Mouse (Mus musculus) kidney, embryonic 16.5 days (tissue): Measurements from ENCODE around the gene Ing1. TPM values are rescaled to one million over a fixed set of nuclear protein-coding genes. Genes with fewer than 3 reads are reported as not detected.
A peak's percentile ranks its signal among the peaks of the same experiment; 100 is the strongest.

Source experiments
- ATAC-seq: fragments of 200-750 bp; cut with Nextera tagmentation; 2 replicates; pipeline ENCODE4 v1.8.0; 2017; ENCODE audit warnings: moderate TSS enrichment; ENCODE audit not compliant: low FRiP score, low TSS enrichment
- H3K27ac ChIP-seq: fragments of 300-500 bp; sonication (generic); 2 replicates; pipeline ENCODE4 v1.5.1; 2014; ENCODE audit warnings: low read length
- H3K27me3 ChIP-seq: fragments of 300-500 bp; sonication (generic); 2 replicates; pipeline ENCODE4 v1.6.1; 2014; ENCODE audit warnings: low read length, control low read depth, mixed read lengths; ENCODE audit not compliant: insufficient read depth
- H3K36me3 ChIP-seq: fragments of 300-500 bp; sonication (generic); 2 replicates; pipeline ENCODE4 v1.6.1; 2014; ENCODE audit warnings: low read length, control low read depth, mixed read lengths; ENCODE audit not compliant: insufficient read depth
- H3K4me1 ChIP-seq: fragments of 300-500 bp; sonication (generic); 2 replicates; pipeline ENCODE4 v1.6.1; 2014; ENCODE audit warnings: low read length, control low read depth, mixed read lengths; ENCODE audit not compliant: insufficient read depth
- H3K4me2 ChIP-seq: fragments of 300-500 bp; sonication (generic); replicated peaks from 2 replicates; pipeline ENCODE4 v1.6.1; 2014; ENCODE audit warnings: low read depth, low read length
- H3K4me3 ChIP-seq: fragments of 300-500 bp; sonication (generic); 2 replicates; pipeline ENCODE4 v1.5.1; 2014; ENCODE audit warnings: mild to moderate bottlenecking, low read length
- H3K9ac ChIP-seq: fragments of 300-500 bp; sonication (generic); replicated peaks from 2 replicates; pipeline ENCODE4 v1.6.1; 2014; ENCODE audit warnings: low read length
- H3K9me3 ChIP-seq: fragments of 300-500 bp; sonication (generic); 2 replicates; pipeline ENCODE4 v1.6.1; 2016; ENCODE audit warnings: low read length, control low read depth
- WGBS: fragments of 180-500 bp; shearing (Covaris S2); extraction: QIAGEN DNeasy Blood & Tissue Kit; methylation state at CpG from one replicate; pipeline ENCODE4 v1.1.7; 2014; 5-methylcytosine and 5-hydroxymethylcytosine counted together
- polyA plus RNA-seq: library from polyadenylated mRNA; unstranded; fragments of >200 nt; fragmentation: Nextera tagmentation; extraction: Ambion mirVana; gene quantifications from 2 replicates; pipeline ENCODE4 v1.2.1, GENCODE M21; 2015

The Ing1 gene
- polyA plus RNA-seq, 1 experiment from 2014 or later: 37.9 TPM

DNA sequence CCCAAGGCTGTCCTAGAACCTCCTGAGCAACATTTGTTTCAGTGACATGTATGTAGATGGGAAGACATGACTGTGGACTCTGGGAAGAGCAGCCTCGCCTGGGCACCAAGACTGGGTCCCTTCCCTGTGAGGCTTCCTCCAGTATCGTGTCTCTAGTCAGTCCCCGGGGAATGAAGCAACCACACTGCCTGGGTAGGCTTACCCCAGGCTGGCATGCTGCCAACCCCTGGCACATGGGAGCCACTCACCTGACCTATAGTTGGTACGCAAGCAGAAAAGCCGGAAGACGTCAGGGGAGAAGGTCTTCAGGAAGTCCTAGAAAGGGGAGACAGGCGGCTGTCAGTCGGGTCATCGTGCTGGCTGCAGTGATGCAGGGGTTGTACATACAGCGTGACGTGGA is 36.7 kb upstream of the Ing1 start:
- 90% methylated on average over 11 of the region's 11 CpGs for WGBS
- Histone ChIP-seq H3K4me1 (no peaks in the 10 kb centered on the region), H3K9ac (no peak overlapping the region), H3K9me3 (no peaks in the 10 kb centered on the region), H3K27ac (no peak overlapping the region), H3K36me3 (peaks cover 38% of the 10 kb centered on the region), H3K27me3 (no peaks in the 10 kb centered on the region), H3K4me3 (no peak overlapping the region), H3K4me2 (no peak overlapping the region)
- no peak for ATAC-seq

DNA sequence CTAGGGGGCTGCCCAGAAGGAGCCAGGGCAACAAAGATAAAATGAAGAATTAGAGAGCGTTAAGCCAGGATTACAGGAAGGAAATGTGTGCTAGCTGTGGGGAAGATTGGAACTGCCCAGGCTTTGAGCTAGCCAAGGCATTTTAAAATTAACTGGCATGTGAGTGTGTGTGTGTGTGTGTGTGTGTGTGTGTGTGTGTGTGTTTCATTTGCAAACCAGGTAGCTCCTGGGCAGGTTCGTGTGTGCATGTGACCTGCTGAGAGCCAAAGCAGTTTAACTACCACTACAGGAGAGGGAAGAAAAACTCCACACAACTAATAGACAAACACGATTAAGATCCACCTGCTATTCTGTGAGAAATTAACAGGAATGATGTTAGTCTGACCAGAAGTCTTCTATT is 32.0 kb upstream of the Ing1 start:
- Histone ChIP-seq H3K4me3 (no peak overlapping the region), H3K4me2 (no peak overlapping the region), H3K9ac (no peak overlapping the region), H3K9me3 (no peaks in the 10 kb centered on the region), H3K36me3 (peaks cover 17% of the 10 kb centered on the region; the same call in 1 of the 2 replicates), H3K27me3 (no peaks in the 10 kb centered on the region), H3K4me1 (no peaks in the 10 kb centered on the region), H3K27ac (no peak overlapping the region)
- no peak for ATAC-seq
- WGBS: 76% methylated on average over 3 of the region's 3 CpGs

DNA sequence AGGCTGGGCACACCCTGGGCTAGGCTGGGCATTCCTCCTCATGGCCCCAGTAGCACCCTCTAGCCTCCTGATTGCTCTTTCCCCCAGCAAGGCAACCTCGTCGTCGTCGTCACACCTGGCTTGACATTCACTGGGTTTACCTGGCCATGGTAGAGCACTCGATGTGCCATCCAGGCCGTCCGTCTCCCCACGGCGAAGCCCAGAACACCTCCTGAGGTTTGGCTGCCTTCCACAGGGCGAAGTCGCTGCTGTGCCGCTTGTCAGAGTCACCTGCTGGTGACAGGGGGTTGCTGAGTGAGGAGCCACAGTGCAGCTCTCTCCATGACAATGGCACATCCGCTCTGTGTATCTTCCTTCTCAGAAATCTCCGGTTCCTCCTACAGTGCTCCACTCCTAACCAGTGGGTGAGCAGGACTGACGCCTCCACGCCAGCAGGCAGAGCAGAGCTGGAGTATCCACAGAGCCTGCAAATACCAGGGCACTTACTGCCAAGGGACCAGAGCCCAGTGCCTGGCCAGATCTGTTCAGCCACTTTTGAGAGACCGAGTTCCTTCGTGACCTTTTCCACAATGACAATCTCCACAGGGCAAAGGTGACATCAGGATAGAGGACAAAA is 25.1 kb upstream of the Ing1 start:
- H3K4me3 ChIP-seq: no peak overlapping the region
- no peak overlapping the region for H3K9ac ChIP-seq
- no peak for ATAC-seq
- no peaks in the 10 kb centered on the region for H3K4me1 ChIP-seq
- peaks cover 40% of the 10 kb centered on the region for H3K36me3 ChIP-seq
- H3K4me2 ChIP-seq: no peak overlapping the region
- no peaks in the 10 kb centered on the region for H3K9me3 ChIP-seq
- no peak overlapping the region for H3K27ac ChIP-seq
- no peaks in the 10 kb centered on the region for H3K27me3 ChIP-seq
- WGBS: 85% methylated on average over 18 of the region's 18 CpGs

DNA sequence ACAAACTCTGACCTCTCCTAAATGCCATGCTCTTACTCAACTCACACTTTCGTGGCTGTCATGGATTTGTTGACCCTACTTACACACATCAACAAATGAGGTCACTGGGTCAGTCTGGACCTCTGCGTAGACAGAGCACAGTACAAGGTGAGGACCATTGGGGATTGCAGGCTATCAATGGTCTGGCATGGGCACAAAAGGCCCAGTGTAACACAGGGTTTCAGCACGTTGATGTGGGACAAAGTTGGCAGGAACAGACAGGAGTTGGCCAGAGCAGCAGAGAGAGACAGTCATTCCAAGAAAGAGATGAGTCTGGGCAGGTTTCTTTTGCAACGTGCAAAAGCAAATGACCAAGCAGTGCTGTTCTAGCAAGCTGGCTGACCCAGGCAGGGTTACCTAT is 24.5 kb upstream of the Ing1 start:
- Histone ChIP-seq H3K4me3 (no peak overlapping the region), H3K9me3 (no peaks in the 10 kb centered on the region), H3K4me1 (no peaks in the 10 kb centered on the region), H3K27ac (no peak overlapping the region), H3K27me3 (no peaks in the 10 kb centered on the region), H3K36me3 (peaks cover 38% of the 10 kb centered on the region), H3K4me2 (no peak overlapping the region), H3K9ac (no peak overlapping the region)
- 66% methylated on average over 4 of the region's 4 CpGs for WGBS
- ATAC-seq: no peak

DNA sequence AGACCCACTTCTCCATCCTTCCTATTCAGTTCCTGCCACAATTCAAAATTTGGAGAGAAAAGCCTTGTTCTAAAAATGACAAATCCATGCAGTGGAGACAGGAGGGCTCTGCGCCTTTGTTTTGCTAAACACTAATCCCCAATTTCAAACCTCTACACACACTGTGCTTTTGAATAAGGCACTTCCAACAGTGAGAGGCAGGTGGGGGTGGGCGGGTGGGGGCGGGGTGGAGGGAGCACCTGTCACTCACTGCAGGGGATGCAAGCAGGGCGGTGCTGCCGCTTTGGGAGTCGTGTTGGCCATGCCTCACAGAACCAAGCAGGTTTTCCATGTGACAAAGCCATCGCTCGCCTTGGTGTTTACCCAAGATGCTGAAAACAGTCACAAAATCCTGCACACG is 20.9 kb upstream of the Ing1 start:
- peaks cover 44% of the 10 kb centered on the region for H3K36me3 ChIP-seq
- H3K4me3 ChIP-seq: no peak overlapping the region
- no peak overlapping the region for H3K9ac ChIP-seq
- no peak overlapping the region for H3K4me2 ChIP-seq
- no peaks in the 10 kb centered on the region for H3K9me3 ChIP-seq
- WGBS: 51% methylated on average over 9 of the region's 9 CpGs
- H3K27me3 ChIP-seq: no peaks in the 10 kb centered on the region
- H3K4me1 ChIP-seq: no peaks in the 10 kb centered on the region
- no peak overlapping the region for H3K27ac ChIP-seq
- ATAC-seq: no peak

DNA sequence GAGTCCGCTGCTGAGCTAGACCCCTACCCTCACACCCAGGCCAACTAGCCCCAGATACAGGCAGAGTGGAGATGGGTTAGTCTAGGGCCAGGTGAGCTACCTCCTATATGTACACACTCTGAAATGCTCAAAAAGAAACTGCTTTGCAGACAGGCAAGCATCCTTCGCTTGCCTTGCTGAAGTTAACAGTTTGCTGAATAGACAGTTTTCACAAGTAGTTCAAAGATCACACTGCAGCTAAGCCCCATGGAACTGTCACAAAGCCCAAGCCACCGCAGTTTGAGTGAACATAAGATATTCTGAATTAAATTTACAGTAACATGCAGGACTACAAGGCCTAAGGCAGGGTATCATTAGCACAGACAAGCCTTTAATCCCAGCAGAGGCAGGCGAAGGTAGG is 16.3 kb upstream of the Ing1 start:
- Histone ChIP-seq H3K4me2 (no peak overlapping the region), H3K4me1 (no peaks in the 10 kb centered on the region), H3K27ac (no peak overlapping the region), H3K36me3 (peaks cover 50% of the 10 kb centered on the region), H3K9me3 (no peaks in the 10 kb centered on the region), H3K4me3 (no peak overlapping the region), H3K9ac (no peak overlapping the region), H3K27me3 (no peaks in the 10 kb centered on the region)
- no peak for ATAC-seq
- WGBS: 97% methylated on average over 4 of the region's 4 CpGs

DNA sequence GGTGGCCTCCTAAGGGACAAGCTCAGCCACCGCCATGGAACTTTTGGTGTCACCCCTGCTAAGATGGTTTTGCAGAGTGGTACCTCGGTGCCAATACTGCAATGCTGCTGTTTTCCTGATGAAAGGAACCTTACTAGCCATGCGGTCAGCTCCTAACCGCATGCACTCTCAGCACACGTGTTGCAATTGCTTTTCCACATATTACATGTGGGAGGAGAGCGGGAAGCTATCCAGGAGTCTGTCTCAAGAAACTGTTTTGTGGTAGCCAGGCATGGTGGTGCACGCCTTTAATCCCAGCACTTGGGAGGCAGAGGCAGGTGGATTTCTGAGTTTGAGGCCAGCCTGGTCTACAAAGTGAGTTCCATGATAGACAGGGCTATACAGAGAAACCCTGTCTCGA is 15.2 kb upstream of the Ing1 start:
- peaks cover 43% of the 10 kb centered on the region for H3K36me3 ChIP-seq
- no peak overlapping the region for H3K27ac ChIP-seq
- no peaks in the 10 kb centered on the region for H3K9me3 ChIP-seq
- H3K9ac ChIP-seq: no peak overlapping the region
- no peak overlapping the region for H3K4me3 ChIP-seq
- H3K4me1 ChIP-seq: no peaks in the 10 kb centered on the region
- 88% methylated on average over 8 of the region's 8 CpGs for WGBS
- ATAC-seq: no peak
- H3K27me3 ChIP-seq: no peaks in the 10 kb centered on the region
- no peak overlapping the region for H3K4me2 ChIP-seq

DNA sequence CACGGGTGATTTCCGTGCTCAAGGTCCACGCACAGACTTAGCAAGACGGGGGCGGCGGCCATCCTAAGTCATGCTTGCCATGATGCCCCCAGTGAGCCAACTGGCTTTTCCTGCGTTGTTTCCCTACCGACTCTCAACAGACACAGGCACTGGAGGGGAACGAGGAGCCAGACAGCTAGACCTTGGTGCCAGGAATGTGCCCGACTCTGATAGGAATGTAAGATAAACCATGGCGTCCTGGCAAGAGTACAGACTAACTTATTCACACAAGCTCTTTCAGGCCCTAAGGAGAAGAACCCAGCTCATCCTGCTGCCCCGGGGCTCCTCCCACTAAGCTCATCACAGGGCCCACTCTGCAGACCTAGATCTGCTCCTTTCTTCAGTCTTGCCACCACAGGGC is 13.3 kb upstream of the Ing1 start:
- H3K9ac ChIP-seq: no peak overlapping the region
- H3K4me3 ChIP-seq: no peak overlapping the region
- H3K36me3 ChIP-seq: peaks cover 45% of the 10 kb centered on the region
- peak; percentile 43; the same call in 1 of the 2 replicates for ATAC-seq
- H3K4me2 ChIP-seq: no peak overlapping the region
- no peak overlapping the region for H3K27ac ChIP-seq
- H3K4me1 ChIP-seq: no peaks in the 10 kb centered on the region
- no peaks in the 10 kb centered on the region for H3K27me3 ChIP-seq
- no peaks in the 10 kb centered on the region for H3K9me3 ChIP-seq
- 86% methylated on average over 12 of the region's 12 CpGs for WGBS

DNA sequence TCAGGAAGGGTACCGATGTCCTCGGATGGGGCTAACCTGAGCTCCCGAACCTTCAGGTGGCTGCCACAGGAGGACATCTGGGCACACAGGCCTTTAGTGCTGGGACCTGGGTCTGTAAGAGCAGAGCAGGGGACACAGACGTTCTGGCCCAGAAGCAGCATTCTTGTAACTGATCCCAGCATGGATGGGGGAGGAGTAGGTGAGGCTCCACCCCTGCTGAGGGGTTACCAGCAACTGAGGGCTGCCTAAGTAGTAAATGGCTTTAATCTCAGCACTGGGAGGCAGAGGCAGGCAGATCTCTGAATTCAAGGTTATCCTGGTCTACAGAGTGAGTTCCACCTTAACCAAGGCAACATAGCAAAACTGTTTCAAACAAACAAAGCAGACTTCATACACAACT is 12.5 kb upstream of the Ing1 start:
- Histone ChIP-seq H3K9me3 (no peaks in the 10 kb centered on the region), H3K4me3 (no peak overlapping the region), H3K27ac (no peak overlapping the region), H3K4me2 (no peak overlapping the region), H3K9ac (no peak overlapping the region), H3K4me1 (no peaks in the 10 kb centered on the region), H3K36me3 (peaks cover 42% of the 10 kb centered on the region), H3K27me3 (no peaks in the 10 kb centered on the region)
- 77% methylated on average over 4 of the region's 4 CpGs for WGBS
- ATAC-seq: no peak

DNA sequence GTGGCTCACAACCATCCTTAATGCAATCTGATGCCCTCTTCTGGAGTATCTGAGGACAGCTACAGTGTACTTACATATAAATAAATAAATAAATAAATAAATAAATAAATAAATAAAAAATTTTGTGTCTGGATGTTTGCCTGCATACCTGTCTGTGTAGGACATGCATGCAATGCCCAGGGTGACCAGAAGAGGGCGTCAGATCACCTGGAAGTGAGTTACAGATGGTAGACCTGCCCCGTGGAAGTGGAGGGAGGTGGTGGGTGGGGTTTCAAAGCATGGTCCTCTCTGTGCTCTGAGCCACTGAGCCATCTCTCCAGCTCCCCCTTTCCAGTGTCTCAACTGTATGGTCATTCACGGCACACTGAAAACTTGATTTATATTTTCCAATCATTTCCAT is 11.0 kb upstream of the Ing1 start:
- H3K4me1 ChIP-seq: no peaks in the 10 kb centered on the region
- no peak overlapping the region for H3K27ac ChIP-seq
- no peak for ATAC-seq
- H3K4me2 ChIP-seq: no peak overlapping the region
- H3K9me3 ChIP-seq: no peaks in the 10 kb centered on the region
- 38% methylated on average over 3 of the region's 3 CpGs for WGBS
- H3K4me3 ChIP-seq: no peak overlapping the region
- no peaks in the 10 kb centered on the region for H3K27me3 ChIP-seq
- H3K9ac ChIP-seq: no peak overlapping the region
- peaks cover 39% of the 10 kb centered on the region for H3K36me3 ChIP-seq
